Mouse (Mus musculus) ES-E14 (cell line): Measurements from ENCODE around the gene Tm9sf4. TPM values are rescaled to one million over a fixed set of nuclear protein-coding genes. Genes with fewer than 3 reads are reported as not detected.
A peak's percentile ranks its signal among the peaks of the same experiment; 100 is the strongest.

Source experiments
- DNase-seq: peaks from one replicate; pipeline ENCODE4 v3.0.0-alpha.2; 2013; ENCODE audit warnings: low read depth, low spot score
- H3K27ac ChIP-seq: 2 replicates; pipeline ENCODE4 v1.5.1; 2012; ENCODE audit warnings: low read depth, mild to moderate bottlenecking, low read length, moderate library complexity, mixed read lengths; ENCODE audit not compliant: poor library complexity, insufficient read depth, severe bottlenecking
- H3K36me3 ChIP-seq: 2 replicates; pipeline ENCODE4 v1.6.1; 2012; ENCODE audit warnings: mild to moderate bottlenecking, low read length, moderate library complexity, mixed read lengths; ENCODE audit not compliant: control insufficient read depth, poor library complexity, insufficient read depth, severe bottlenecking
- H3K4me1 ChIP-seq, 2 experiments: fragments of 150-350 bp in 1 of 2; sonication (generic) in 1 of 2; 2 replicates each; pipeline ENCODE4 v1.6.1; 2012; ENCODE audit warnings: low read length in 2 of 2, mild to moderate bottlenecking in 1 of 2, mixed read lengths in 1 of 2; ENCODE audit not compliant: control insufficient read depth in 2 of 2, insufficient read depth in 2 of 2, poor library complexity in 1 of 2
- H3K4me3 ChIP-seq, 2 experiments: fragments of 150-350 bp in 1 of 2; sonication (generic) in 1 of 2; 2 replicates each; pipeline ENCODE4 v1.5.1; 2012; ENCODE audit warnings: low read length in 2 of 2, low read depth in 1 of 2, mild to moderate bottlenecking in 1 of 2, mixed read lengths in 1 of 2; ENCODE audit not compliant: insufficient read depth in 1 of 2, poor library complexity in 1 of 2, severe bottlenecking in 1 of 2
- H3K9ac ChIP-seq: 2 replicates; pipeline ENCODE4 v1.6.1; 2012; ENCODE audit warnings: low read depth, mild to moderate bottlenecking, low read length, mixed read lengths; ENCODE audit not compliant: poor library complexity, insufficient read depth, severe bottlenecking
- H3K9me3 ChIP-seq: fragments of 150-350 bp; sonication (generic); 2 replicates; pipeline ENCODE4 v1.6.1; 2012; ENCODE audit warnings: low read depth, mild to moderate bottlenecking, low read length; ENCODE audit not compliant: control insufficient read depth, insufficient read depth
- CHD2 ChIP-seq: IDR thresholded peaks from 2 replicates; pipeline ENCODE4 v1.6.1; 2014; ENCODE audit warnings: mild to moderate bottlenecking, low read depth, low read length, inconsistent platforms
- HCFC1 ChIP-seq: IDR thresholded peaks from 2 replicates; pipeline ENCODE4 v1.6.1; 2012; ENCODE audit warnings: low read length, inconsistent platforms, borderline replicate concordance; ENCODE audit not compliant: insufficient read depth
- MAFK ChIP-seq: IDR thresholded peaks from 2 replicates; pipeline ENCODE4 v1.6.1; 2014; ENCODE audit warnings: mild to moderate bottlenecking, low read depth, low read length, inconsistent platforms; ENCODE audit not compliant: insufficient read depth
- ZC3H11A ChIP-seq: IDR thresholded peaks from 2 replicates; pipeline ENCODE4 v1.6.1; 2012; ENCODE audit warnings: low read depth, mild to moderate bottlenecking, inconsistent platforms, low read length, borderline replicate concordance
- ZNF384 ChIP-seq: IDR thresholded peaks from 2 replicates; pipeline ENCODE4 v1.6.1; 2012; ENCODE audit warnings: low read depth, low read length, inconsistent platforms
- in situ Hi-C, 2 experiments: fragments of 600-800 bp; cut with MboI; formaldehyde crosslinking; loops; one replicate each; pipeline ENCODE4 v1.15.1; 2025; ENCODE audit warnings: low sequenced_read_pairs in 2 of 2, inconsistent platforms in 1 of 2; ENCODE audit not compliant: unreplicated experiment in 2 of 2
- total RNA-seq: library from RNA; depleted of rRNA; stranded (reverse); fragments of 300-350 nt; gene quantifications from 2 replicates; pipeline ENCODE4 v1.2.3, GENCODE M21; 2012

Tm9sf4 gene
- total RNA-seq, 1 experiment, result 62.8 TPM

GRCm38 (mm10) chr2:153222566-153222965, 61.5 kb downstream of the Tm9sf4 start:
- Histone ChIP-seq H3K36me3 (peaks cover 2% of the 10 kb centered on the region; the same call in 1 of the 2 replicates), H3K9ac (no peak overlapping the region), H3K9me3 (no peaks in the 10 kb centered on the region), H3K27ac (no peak overlapping the region), H3K4me3 (no peak overlapping the region), H3K4me1 (no peaks in the 10 kb centered on the region; a peak in 1 of 4 replicates)
- no peak for DNase-seq
- in situ Hi-C loops, result no loop called here
- no peak for TF ChIP-seq ZNF384

DNA sequence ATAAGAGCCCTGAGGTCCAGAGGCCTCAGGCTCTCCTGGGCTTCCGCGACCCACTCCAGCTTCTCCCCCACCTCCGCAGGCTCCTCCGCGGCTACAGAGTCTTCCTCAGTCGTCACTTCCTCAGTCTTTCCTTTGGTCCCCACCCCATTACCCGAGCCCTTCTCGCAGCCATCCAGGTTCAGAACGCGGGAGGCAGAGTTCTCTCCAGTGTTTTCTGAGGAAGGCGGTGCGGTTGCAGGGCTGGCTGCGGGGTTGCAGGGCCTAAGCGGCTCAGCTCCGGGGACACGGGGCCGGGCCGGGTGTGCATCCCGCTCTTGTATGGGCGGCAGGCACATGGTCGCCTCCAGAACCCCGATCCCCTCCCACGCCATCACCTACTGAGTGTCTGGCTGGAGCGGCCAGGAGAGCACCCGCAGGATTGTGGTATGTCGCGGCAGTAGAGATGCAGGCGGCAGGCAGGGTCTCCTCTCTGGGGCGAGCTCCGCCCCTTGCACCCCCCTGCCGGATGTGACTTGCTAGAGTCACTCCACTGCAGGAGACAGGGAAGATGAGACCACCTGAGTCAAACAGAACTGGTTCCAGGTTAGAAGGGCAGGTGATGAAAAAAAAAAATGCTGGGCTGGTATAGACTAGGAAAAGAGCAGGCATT, 64.0 kb downstream of the Tm9sf4 start, which contains the start of gene Tspyl3:
Gene Tspyl3, minus strand, starts transcription at position 496 of the 649 bp plus-strand sequence.
- peaks cover 6% of the 10 kb centered on the region; the same call in 1 of the 2 replicates for H3K36me3 ChIP-seq
- no peaks in the 10 kb centered on the region for H3K9me3 ChIP-seq
- TF ChIP-seq CHD2 (no peak), HCFC1 (no peak), MAFK (no peak), ZNF384 (no peak), ZC3H11A (no peak)
- in situ Hi-C loops, result no loop called here
- peak within 1 kb of the TSS; percentile 79 to 84 for H3K4me3 ChIP-seq
- peak within 1 kb of the TSS; percentile 82 for H3K9ac ChIP-seq
- no peaks in the 10 kb centered on the region; a peak in 1 of 4 replicates for H3K4me1 ChIP-seq
- DNase-seq, result peak; percentile 35
- H3K27ac ChIP-seq, result no peak within 1 kb of the TSS

DNA sequence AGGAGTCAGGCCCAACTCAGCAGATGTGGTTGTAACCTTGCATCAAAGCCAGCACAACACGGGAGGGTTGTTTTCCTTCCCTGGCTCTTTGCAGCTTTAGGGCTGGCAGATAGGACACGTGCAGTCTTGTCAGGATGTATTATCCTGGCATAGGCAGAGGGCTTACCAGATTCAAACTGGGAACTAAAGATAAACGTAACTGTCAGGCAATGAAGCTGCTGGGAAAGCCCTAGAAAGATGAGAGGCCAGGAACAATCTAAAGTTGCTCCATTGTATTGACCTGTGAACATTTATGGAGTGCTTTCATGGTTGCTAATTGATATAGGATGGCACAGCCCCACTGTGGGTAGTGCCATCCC, 64.5 kb downstream of the Tm9sf4 start:
- no peak overlapping the region for H3K9ac ChIP-seq
- H3K4me3 ChIP-seq, result peak overlapping the region; percentile 79 to 84; a peak in 3 of 4 replicates
- no peak for TF ChIP-seq HCFC1
- no peak for TF ChIP-seq CHD2
- TF ChIP-seq MAFK, result no peak
- no peak for TF ChIP-seq ZNF384
- TF ChIP-seq ZC3H11A, result no peak
- H3K36me3 ChIP-seq, result peaks cover 10% of the 10 kb centered on the region
- DNase-seq, result no peak
- no peak overlapping the region for H3K27ac ChIP-seq
- in situ Hi-C loops, result no loop called here
- H3K4me1 ChIP-seq, result no peaks in the 10 kb centered on the region; a peak in 1 of 4 replicates
- H3K9me3 ChIP-seq, result no peaks in the 10 kb centered on the region

GRCm38 (mm10) chr2:153227959-153228358, 66.9 kb downstream of the Tm9sf4 start:
- in situ Hi-C loops, result no loop called here
- no peaks in the 10 kb centered on the region; a peak in 1 of 4 replicates for H3K4me1 ChIP-seq
- no peak overlapping the region for H3K27ac ChIP-seq
- no peak for DNase-seq
- H3K9me3 ChIP-seq, result no peaks in the 10 kb centered on the region
- H3K9ac ChIP-seq, result no peak overlapping the region
- H3K4me3 ChIP-seq, result no peak overlapping the region
- H3K36me3 ChIP-seq, result peaks cover 28% of the 10 kb centered on the region
- TF ChIP-seq ZC3H11A (no peak), CHD2 (no peak), MAFK (no peak), HCFC1 (no peak), ZNF384 (no peak)

DNA sequence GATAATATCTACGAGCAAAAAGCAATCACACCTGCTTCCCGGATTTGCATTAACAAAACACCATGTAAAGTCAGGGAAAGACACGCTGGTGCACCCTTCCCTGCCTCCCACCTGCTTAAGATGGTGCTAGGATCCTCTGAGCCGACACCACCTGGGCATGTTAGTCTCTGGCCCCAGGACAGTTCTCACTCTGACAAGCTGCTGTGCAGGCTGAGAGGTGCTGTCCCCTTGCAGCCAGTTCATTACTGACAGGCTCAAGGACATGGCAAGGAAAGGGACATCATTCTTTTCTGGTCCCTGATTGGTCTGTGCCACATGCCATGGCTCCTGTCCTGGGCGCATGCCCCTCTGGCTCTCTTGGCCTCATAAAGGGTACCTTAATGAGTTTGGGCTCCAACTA, 67.4 kb downstream of the Tm9sf4 start:
- H3K36me3 ChIP-seq, result peaks cover 28% of the 10 kb centered on the region
- no peak overlapping the region for H3K27ac ChIP-seq
- no peak overlapping the region for H3K9ac ChIP-seq
- in situ Hi-C loops, result no loop called here
- DNase-seq, result no peak
- H3K4me3 ChIP-seq, result no peak overlapping the region
- TF ChIP-seq ZNF384, result no peak
- no peak for TF ChIP-seq MAFK
- TF ChIP-seq HCFC1, result no peak
- TF ChIP-seq ZC3H11A, result no peak
- TF ChIP-seq CHD2, result no peak
- no peaks in the 10 kb centered on the region; a peak in 1 of 4 replicates for H3K4me1 ChIP-seq
- no peaks in the 10 kb centered on the region for H3K9me3 ChIP-seq
